Mouse (Mus musculus): ENCODE measurements around the gene Uspl1. TPM values are rescaled to one million over a fixed set of nuclear protein-coding genes. Genes with fewer than 3 reads are reported as not detected.

The Uspl1 gene
- polyA plus RNA-seq, 1 experiment from 2014 or later, result 50.2 TPM

GRCm38 (mm10) chr5:149150882-149151281 lies 33.3 kb upstream of the Uspl1 start:
- no peak overlapping the region for H3K27ac ChIP-seq
- no peak for ATAC-seq (ENCODE audit: insufficient number of reproducible peaks, insufficient read depth, low FRiP score, low TSS enrichment, low read depth)
- peaks cover 9% of the 10 kb centered on the region for H3K4me1 ChIP-seq
- no peaks in the 10 kb centered on the region for H3K36me3 ChIP-seq
- no peak overlapping the region for H3K4me3 ChIP-seq
- H3K27me3 ChIP-seq, result no peaks in the 10 kb centered on the region
- no peak overlapping the region for H3K4me2 ChIP-seq
- no peak overlapping the region for H3K9ac ChIP-seq
- 92% methylated on average over 3 of the region's 3 CpGs for WGBS
- H3K9me3 ChIP-seq, result peaks cover 4% of the 10 kb centered on the region; the same call in 1 of the 2 replicates

GRCm38 (mm10) chr5:149152063-149152773 lies 31.9 kb upstream of the Uspl1 start:
- Histone ChIP-seq H3K4me2 (peak overlapping the region; percentile 26), H3K9me3 (peaks cover 4% of the 10 kb centered on the region; the same call in 1 of the 2 replicates), H3K4me3 (no peak overlapping the region), H3K27ac (0 out of 2 replicates have a peak overlapping the region, but pooled peaks have one; percentile 57), H3K36me3 (no peaks in the 10 kb centered on the region), H3K4me1 (peaks cover 9% of the 10 kb centered on the region), H3K27me3 (no peaks in the 10 kb centered on the region), H3K9ac (no peak overlapping the region)
- no peak for ATAC-seq (ENCODE audit: insufficient number of reproducible peaks, insufficient read depth, low FRiP score, low TSS enrichment, low read depth)
- WGBS, result 32% methylated on average over 13 of the region's 13 CpGs

DNA sequence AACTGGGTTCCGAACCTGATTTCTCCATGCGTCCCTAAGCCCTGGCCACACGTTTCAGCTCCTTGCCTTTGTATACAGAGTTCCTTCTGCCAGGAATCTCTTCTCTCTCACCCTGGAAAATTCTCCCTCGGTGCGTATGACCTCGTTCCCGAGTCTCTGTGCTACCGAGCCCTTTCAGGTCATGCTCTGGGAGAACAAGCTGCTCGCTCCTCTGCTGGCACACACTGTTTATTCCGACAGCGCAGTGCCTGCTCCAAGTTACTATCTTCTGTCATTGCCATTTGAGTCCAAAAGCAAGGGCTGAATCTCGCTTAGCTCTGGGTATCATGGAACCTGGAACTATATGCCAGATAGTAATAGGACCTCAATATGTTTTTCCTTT lies 31.4 kb upstream of the Uspl1 start:
- no peak overlapping the region for H3K9ac ChIP-seq
- 61% methylated on average over 12 of the region's 12 CpGs for WGBS
- H3K4me3 ChIP-seq, result no peak overlapping the region
- H3K27me3 ChIP-seq, result no peaks in the 10 kb centered on the region
- peak overlapping the region; percentile 26 for H3K4me2 ChIP-seq
- H3K4me1 ChIP-seq, result peaks cover 9% of the 10 kb centered on the region
- no peak for ATAC-seq (ENCODE audit: insufficient number of reproducible peaks, insufficient read depth, low FRiP score, low TSS enrichment, low read depth)
- no peaks in the 10 kb centered on the region for H3K36me3 ChIP-seq
- H3K27ac ChIP-seq, result 0 out of 2 replicates have a peak overlapping the region, but pooled peaks have one; percentile 57
- peaks cover 4% of the 10 kb centered on the region; the same call in 1 of the 2 replicates for H3K9me3 ChIP-seq

DNA sequence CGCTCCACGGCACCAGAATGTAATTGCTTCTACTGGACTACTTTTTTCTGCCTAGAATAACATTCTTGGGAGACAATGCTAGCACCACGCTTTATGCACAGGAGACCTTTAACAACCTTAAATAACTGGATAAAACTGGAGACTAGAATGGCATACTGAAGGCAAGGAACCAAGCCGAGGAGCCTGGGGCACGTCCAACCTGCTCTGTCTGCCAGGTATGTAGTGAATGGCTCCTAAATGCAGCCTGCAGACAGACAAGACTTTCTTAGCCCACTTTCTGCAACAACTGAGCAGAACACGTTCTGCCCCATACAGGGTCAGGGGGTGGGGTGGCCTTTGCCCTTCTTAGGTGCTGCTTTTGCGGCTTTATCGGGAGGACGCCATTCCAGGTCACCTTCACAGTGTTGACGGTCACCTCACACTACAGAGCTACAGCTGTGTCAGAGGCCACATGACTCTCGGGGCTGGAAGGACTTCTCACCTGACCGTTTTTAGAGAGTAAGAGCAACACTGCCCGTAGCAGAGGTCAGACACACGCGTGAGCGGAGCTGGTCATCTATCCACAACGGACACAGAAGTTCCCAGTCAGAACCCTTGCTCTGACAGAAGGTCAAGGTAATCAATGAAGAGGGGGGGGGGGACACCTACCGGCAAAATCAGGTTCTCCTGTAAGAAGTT lies 27.1 kb upstream of the Uspl1 start:
- no peaks in the 10 kb centered on the region for H3K9me3 ChIP-seq
- H3K4me1 ChIP-seq, result peaks cover 9% of the 10 kb centered on the region
- no peaks in the 10 kb centered on the region for H3K27me3 ChIP-seq
- ATAC-seq (ENCODE audit: insufficient number of reproducible peaks, insufficient read depth, low FRiP score, low TSS enrichment, low read depth), result no peak
- no peaks in the 10 kb centered on the region for H3K36me3 ChIP-seq
- 88% methylated on average over 18 of the region's 18 CpGs for WGBS
- no peak overlapping the region for H3K27ac ChIP-seq
- H3K4me2 ChIP-seq, result no peak overlapping the region
- no peak overlapping the region for H3K4me3 ChIP-seq
- no peak overlapping the region for H3K9ac ChIP-seq

GRCm38 (mm10) chr5:149159021-149159420 lies 25.1 kb upstream of the Uspl1 start:
- no peak overlapping the region for H3K9ac ChIP-seq
- no peak for ATAC-seq (ENCODE audit: insufficient number of reproducible peaks, insufficient read depth, low FRiP score, low TSS enrichment, low read depth)
- no peaks in the 10 kb centered on the region for H3K4me1 ChIP-seq
- H3K27me3 ChIP-seq, result no peaks in the 10 kb centered on the region
- H3K4me3 ChIP-seq, result no peak overlapping the region
- 86% methylated on average over 6 of the region's 6 CpGs for WGBS
- no peaks in the 10 kb centered on the region for H3K9me3 ChIP-seq
- H3K4me2 ChIP-seq, result no peak overlapping the region
- no peaks in the 10 kb centered on the region for H3K36me3 ChIP-seq
- no peak overlapping the region for H3K27ac ChIP-seq

DNA sequence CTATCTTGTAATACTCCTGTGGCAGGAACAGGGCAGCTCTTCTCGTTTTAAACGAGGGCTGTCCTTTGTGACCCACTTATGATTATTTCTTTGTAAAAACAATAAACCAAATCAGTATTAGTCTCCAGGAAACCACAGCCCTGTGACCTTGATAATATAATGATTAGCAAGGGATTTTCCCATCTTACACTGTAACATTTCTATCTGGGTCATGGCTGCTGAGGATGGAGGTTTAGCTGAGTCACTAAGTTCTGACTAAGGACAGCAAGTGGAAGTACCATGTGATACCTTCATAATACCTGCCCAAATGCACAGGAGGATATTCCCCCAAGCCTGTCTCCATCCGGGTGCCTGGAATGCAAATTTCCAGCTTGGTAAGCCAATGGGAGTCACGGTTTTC lies 23.7 kb upstream of the Uspl1 start:
- 80% methylated on average over 4 of the region's 4 CpGs for WGBS
- Histone ChIP-seq H3K27me3 (no peaks in the 10 kb centered on the region), H3K36me3 (no peaks in the 10 kb centered on the region), H3K4me1 (no peaks in the 10 kb centered on the region), H3K27ac (no peak overlapping the region), H3K4me2 (no peak overlapping the region), H3K9me3 (no peaks in the 10 kb centered on the region), H3K4me3 (no peak overlapping the region), H3K9ac (no peak overlapping the region)
- no peak for ATAC-seq (ENCODE audit: insufficient number of reproducible peaks, insufficient read depth, low FRiP score, low TSS enrichment, low read depth)

- WGBS, result 77% methylated on average over 7 of the region's 7 CpGs
- H3K4me3 ChIP-seq, result no peak overlapping the region
Measured at GRCm38 (mm10) chr5:149162890-149163289, 21.3 kb upstream of the Uspl1 start.

DNA sequence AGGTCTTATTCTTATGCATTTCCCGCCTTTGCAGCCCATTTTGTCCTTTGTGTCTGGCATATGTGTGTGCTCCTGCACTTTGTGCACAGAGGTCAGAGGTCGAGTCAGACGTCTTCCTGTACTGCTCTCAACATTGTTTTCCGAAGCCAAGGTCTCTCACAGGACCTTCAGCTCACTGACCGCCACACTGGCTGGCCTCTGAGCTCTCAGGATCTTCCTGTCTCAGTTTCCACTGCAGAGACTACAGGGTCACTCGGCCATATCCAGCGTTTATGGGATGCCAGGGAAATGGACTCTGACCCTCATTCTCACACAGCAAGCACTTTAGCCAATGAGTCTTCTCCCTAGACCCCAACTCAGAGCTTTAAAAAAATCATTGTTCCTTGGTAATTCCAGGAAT lies 19.3 kb upstream of the Uspl1 start:
- no peaks in the 10 kb centered on the region for H3K9me3 ChIP-seq
- no peak for ATAC-seq (ENCODE audit: insufficient number of reproducible peaks, insufficient read depth, low FRiP score, low TSS enrichment, low read depth)
- H3K9ac ChIP-seq, result no peak overlapping the region
- no peaks in the 10 kb centered on the region for H3K27me3 ChIP-seq
- 46% methylated on average over 7 of the region's 7 CpGs for WGBS
- no peak overlapping the region for H3K4me3 ChIP-seq
- H3K4me1 ChIP-seq, result no peaks in the 10 kb centered on the region
- H3K4me2 ChIP-seq, result no peak overlapping the region
- H3K36me3 ChIP-seq, result no peaks in the 10 kb centered on the region
- H3K27ac ChIP-seq, result no peak overlapping the region

More at GRCm38 (mm10) chr5:149162890-149163289, 21.3 kb upstream of the Uspl1 start:
- H3K4me1 ChIP-seq, result no peaks in the 10 kb centered on the region
- no peak overlapping the region for H3K4me2 ChIP-seq
- H3K27me3 ChIP-seq, result no peaks in the 10 kb centered on the region
- no peaks in the 10 kb centered on the region for H3K36me3 ChIP-seq
- no peaks in the 10 kb centered on the region for H3K9me3 ChIP-seq
- ATAC-seq (ENCODE audit: insufficient number of reproducible peaks, insufficient read depth, low FRiP score, low TSS enrichment, low read depth), result no peak
- no peak overlapping the region for H3K27ac ChIP-seq
- H3K9ac ChIP-seq, result no peak overlapping the region

DNA sequence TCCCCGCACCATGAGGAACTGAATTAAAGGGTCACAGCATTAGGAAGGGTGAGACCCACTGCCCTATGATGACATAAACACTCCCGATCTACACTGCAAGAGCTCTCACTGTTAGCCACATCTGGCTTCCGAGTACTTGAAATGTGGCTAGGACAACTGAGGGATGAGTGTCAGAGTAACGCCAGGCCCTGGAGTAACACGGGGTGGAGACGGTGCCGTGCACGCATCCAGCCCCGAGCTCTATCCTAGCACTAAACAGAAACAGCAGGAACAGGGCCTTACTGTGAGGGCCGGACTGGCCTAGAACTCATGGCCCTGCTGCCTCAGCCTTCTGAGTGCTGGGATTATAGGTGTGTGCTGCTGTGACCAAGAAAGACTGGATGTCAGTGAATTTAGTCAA lies 18.1 kb upstream of the Uspl1 start:
- Histone ChIP-seq H3K9ac (no peak overlapping the region), H3K27ac (no peak overlapping the region), H3K4me1 (no peaks in the 10 kb centered on the region), H3K27me3 (no peaks in the 10 kb centered on the region), H3K9me3 (no peaks in the 10 kb centered on the region), H3K4me3 (no peak overlapping the region), H3K4me2 (no peak overlapping the region), H3K36me3 (no peaks in the 10 kb centered on the region)
- no peak for ATAC-seq (ENCODE audit: insufficient number of reproducible peaks, insufficient read depth, low FRiP score, low TSS enrichment, low read depth)
- WGBS, result 90% methylated on average over 10 of the region's 10 CpGs

- Histone ChIP-seq H3K9ac (no peak overlapping the region), H3K4me1 (peaks cover 7% of the 10 kb centered on the region; the same call in 1 of the 2 replicates), H3K4me2 (no peak overlapping the region), H3K27ac (no peak overlapping the region), H3K36me3 (no peaks in the 10 kb centered on the region), H3K27me3 (no peaks in the 10 kb centered on the region), H3K9me3 (no peaks in the 10 kb centered on the region), H3K4me3 (no peak overlapping the region)
- ATAC-seq (ENCODE audit: insufficient number of reproducible peaks, insufficient read depth, low FRiP score, low TSS enrichment, low read depth), result no peak
- 85% methylated on average over 2 of the region's 2 CpGs for WGBS
Measured at GRCm38 (mm10) chr5:149168051-149168450, 16.1 kb upstream of the Uspl1 start.

- H3K4me1 ChIP-seq, result peaks cover 8% of the 10 kb centered on the region; the same call in 1 of the 2 replicates
Measured at GRCm38 (mm10) chr5:149168816-149169215, 15.3 kb upstream of the Uspl1 start.

More at GRCm38 (mm10) chr5:149168816-149169215, 15.3 kb upstream of the Uspl1 start:
- no peaks in the 10 kb centered on the region for H3K9me3 ChIP-seq
- H3K36me3 ChIP-seq, result no peaks in the 10 kb centered on the region
- H3K27me3 ChIP-seq, result no peaks in the 10 kb centered on the region
- 72% methylated on average over 9 of the region's 9 CpGs for WGBS
- ATAC-seq (ENCODE audit: insufficient number of reproducible peaks, insufficient read depth, low FRiP score, low TSS enrichment, low read depth), result no peak
- H3K4me3 ChIP-seq, result no peak overlapping the region
- H3K27ac ChIP-seq, result no peak overlapping the region
- H3K4me2 ChIP-seq, result no peak overlapping the region
- no peak overlapping the region for H3K9ac ChIP-seq
